Mouse (Mus musculus): ENCODE measurements at regions not wholly inside any gene's neighbourhood (a gene's known extent, or its start where the extent isn't known, plus 50 kb on each side); places are given as distances from the start of the nearest gene placed in this dataset.
A peak's percentile ranks its signal among the peaks of the same experiment; 100 is the strongest.

- peaks cover 25% of the 10 kb centered on the region for H3K4me1 ChIP-seq (ENCODE audit: control insufficient read depth, insufficient read depth, low read length)
- WGBS = 71% methylated on average over 8 of the region's 8 CpGs
- H3K27ac ChIP-seq (replicated peaks; ENCODE audit: low read depth, low read length) = peak overlapping the region; percentile 39; the same call in 1 of the 2 replicates
- no peak overlapping the region for H3K4me3 ChIP-seq (ENCODE audit: low read depth, low read length)
- DNase-seq (ENCODE audit: low spot score) (peak; percentile 27), ATAC-seq (ENCODE audit: low read depth) (no peak)
- H3K36me3 ChIP-seq (ENCODE audit: control insufficient read depth, insufficient read depth, low read length) = no peaks in the 10 kb centered on the region
- H3K9ac ChIP-seq (ENCODE audit: low read depth, low read length) = no peak overlapping the region
- no peaks in the 10 kb centered on the region for H3K27me3 ChIP-seq (replicated peaks; ENCODE audit: control insufficient read depth, insufficient read depth, low read length)
- H3K9me3 ChIP-seq (ENCODE audit: control insufficient read depth, low read length) = no peaks in the 10 kb centered on the region
- H3K4me2 ChIP-seq (ENCODE audit: low read depth, low read length) = no peak overlapping the region
Measured at GRCm38 (mm10) chr1:41887556-41887955, 808.0 kb upstream of the Pou3f3 start.

DNA sequence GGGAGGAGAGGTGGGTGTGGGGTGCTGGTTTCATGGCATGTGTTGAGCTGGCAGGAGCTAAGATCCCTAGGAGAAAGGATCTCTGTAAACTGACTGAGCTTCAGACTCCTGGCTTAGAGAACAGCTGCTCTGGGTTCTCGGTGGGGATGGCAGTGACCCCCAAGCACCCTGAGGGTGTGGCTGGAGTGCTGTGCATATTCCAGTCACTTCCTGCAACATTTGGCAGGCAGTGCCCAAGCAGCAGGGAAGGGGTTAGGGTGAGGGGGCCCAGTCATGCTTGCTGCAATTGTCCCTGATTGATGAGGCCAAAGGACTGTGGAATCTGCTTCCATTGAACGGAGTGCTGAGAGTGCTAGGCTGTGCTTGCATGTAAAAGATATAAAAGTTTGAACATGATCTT, 807.4 kb upstream of the Pou3f3 start:
- no peaks in the 10 kb centered on the region for H3K27me3 ChIP-seq (replicated peaks; ENCODE audit: control insufficient read depth, insufficient read depth, low read length)
- H3K4me1 ChIP-seq (ENCODE audit: control insufficient read depth, insufficient read depth, low read length) = peaks cover 26% of the 10 kb centered on the region
- H3K9me3 ChIP-seq (ENCODE audit: control insufficient read depth, low read length) = no peaks in the 10 kb centered on the region
- H3K36me3 ChIP-seq (ENCODE audit: control insufficient read depth, insufficient read depth, low read length) = no peaks in the 10 kb centered on the region
- ATAC-seq (ENCODE audit: low read depth) (peak; percentile 65; the same call in 1 of the 2 replicates), DNase-seq (ENCODE audit: low spot score) (peak; percentile 70)
- no peak overlapping the region for H3K9ac ChIP-seq (ENCODE audit: low read depth, low read length)
- H3K27ac ChIP-seq (replicated peaks; ENCODE audit: low read depth, low read length) = peak overlapping the region; percentile 39; the same call in 1 of the 2 replicates
- peak overlapping the region; percentile 12; the same call in 1 of the 2 replicates for H3K4me2 ChIP-seq (ENCODE audit: low read depth, low read length)
- WGBS = 16% methylated on average over 2 of the region's 2 CpGs
- H3K4me3 ChIP-seq (ENCODE audit: low read depth, low read length) = no peak overlapping the region

DNA sequence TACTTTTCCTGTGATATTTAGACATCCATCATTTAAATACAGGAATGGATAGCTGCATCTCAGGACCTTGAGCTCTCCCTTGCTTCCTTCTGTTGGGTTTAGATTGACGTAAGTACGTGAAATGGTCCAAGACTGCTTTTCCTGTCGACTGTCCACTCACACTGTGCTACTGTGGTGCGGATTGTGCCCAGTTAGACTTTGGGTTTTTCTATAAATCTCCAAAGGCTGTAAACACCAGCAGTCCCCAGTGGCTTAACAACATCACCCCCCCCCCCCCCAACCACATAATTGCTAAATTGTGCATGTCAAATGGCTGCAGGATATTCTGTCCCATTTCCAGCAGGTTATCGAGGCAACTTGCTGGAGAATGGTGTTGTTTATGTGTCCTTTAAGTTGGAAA, 806.6 kb upstream of the Pou3f3 start:
- no peaks in the 10 kb centered on the region for H3K9me3 ChIP-seq (ENCODE audit: control insufficient read depth, low read length)
- H3K9ac ChIP-seq (ENCODE audit: low read depth, low read length) = no peak overlapping the region
- H3K4me1 ChIP-seq (ENCODE audit: control insufficient read depth, insufficient read depth, low read length) = peaks cover 26% of the 10 kb centered on the region
- H3K27ac ChIP-seq (replicated peaks; ENCODE audit: low read depth, low read length) = no peak overlapping the region
- no peak overlapping the region for H3K4me2 ChIP-seq (ENCODE audit: low read depth, low read length)
- ATAC-seq (ENCODE audit: low read depth) (no peak), DNase-seq (ENCODE audit: low spot score) (no peak)
- H3K27me3 ChIP-seq (replicated peaks; ENCODE audit: control insufficient read depth, insufficient read depth, low read length) = no peaks in the 10 kb centered on the region
- 39% methylated on average over 5 of the region's 5 CpGs for WGBS
- H3K36me3 ChIP-seq (ENCODE audit: control insufficient read depth, insufficient read depth, low read length) = no peaks in the 10 kb centered on the region
- H3K4me3 ChIP-seq (ENCODE audit: low read depth, low read length) = no peak overlapping the region

- H3K4me2 ChIP-seq (ENCODE audit: low read depth, low read length) = no peak overlapping the region
- no peak overlapping the region for H3K4me3 ChIP-seq (ENCODE audit: low read depth, low read length)
- H3K27ac ChIP-seq (replicated peaks; ENCODE audit: low read depth, low read length) = no peak overlapping the region
- no peaks in the 10 kb centered on the region for H3K27me3 ChIP-seq (replicated peaks; ENCODE audit: control insufficient read depth, insufficient read depth, low read length)
- DNase-seq (ENCODE audit: low spot score) = no peak
- no peaks in the 10 kb centered on the region for H3K9me3 ChIP-seq (ENCODE audit: control insufficient read depth, low read length)
- no peaks in the 10 kb centered on the region for H3K36me3 ChIP-seq (ENCODE audit: control insufficient read depth, insufficient read depth, low read length)
- H3K9ac ChIP-seq (ENCODE audit: low read depth, low read length) = no peak overlapping the region
- no peak for ATAC-seq (ENCODE audit: low read depth)
- 48% methylated on average over 6 of the region's 6 CpGs for WGBS
- peaks cover 26% of the 10 kb centered on the region for H3K4me1 ChIP-seq (ENCODE audit: control insufficient read depth, insufficient read depth, low read length)
Measured at GRCm38 (mm10) chr1:41889940-41890339, 805.6 kb upstream of the Pou3f3 start.

DNA sequence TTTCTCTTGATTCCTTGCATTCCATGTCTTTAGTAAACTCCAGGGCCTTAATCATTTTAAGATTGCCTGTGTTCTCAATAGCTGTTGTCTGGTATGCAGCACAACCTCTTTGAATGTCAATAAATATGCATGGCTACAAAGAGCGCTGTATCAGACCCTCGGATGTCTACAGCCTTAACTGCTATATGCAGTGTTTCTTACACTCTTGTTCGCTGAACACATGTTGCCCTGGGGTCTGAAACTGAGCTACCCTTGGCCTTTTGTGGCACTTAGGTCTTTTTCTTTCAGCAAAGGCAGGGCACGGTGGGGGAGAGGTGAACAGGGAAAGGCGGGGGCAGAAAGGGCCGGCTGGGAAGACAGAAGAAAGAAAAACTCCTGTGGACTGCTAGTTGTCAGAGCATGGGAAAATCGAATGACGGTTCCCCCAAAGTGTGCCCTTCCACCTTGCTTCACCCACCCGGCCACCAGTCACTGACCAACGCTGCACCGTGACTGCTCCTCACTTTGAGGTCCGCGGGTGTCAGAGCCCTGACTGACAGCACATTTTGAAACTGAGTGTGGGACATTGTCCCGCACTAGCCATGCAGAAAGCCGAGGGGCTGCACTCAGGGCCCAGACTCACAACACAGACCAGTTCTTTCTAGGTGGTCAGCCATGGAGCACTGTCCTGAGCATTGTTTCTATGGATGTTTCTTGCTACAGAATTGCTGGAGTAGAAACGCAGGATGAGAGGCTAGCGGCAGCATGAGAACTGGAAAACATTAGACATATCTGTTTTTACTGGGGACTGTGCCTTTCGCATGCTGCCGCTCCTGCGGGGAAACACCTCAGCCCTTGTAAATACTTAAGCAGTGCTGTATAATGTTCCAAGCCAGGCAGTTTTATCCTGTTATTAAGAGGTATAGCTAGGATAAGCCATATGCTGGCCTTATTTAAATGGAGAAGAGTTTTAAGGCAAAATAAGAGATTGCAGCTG, 804.6 kb upstream of the Pou3f3 start:
- peak; percentile 30 for DNase-seq (ENCODE audit: low spot score)
- Histone ChIP-seq H3K4me1 (ENCODE audit: control insufficient read depth, insufficient read depth, low read length) (peaks cover 26% of the 10 kb centered on the region), H3K9me3 (ENCODE audit: control insufficient read depth, low read length) (no peaks in the 10 kb centered on the region), H3K36me3 (ENCODE audit: control insufficient read depth, insufficient read depth, low read length) (no peaks in the 10 kb centered on the region), H3K27ac (replicated peaks; ENCODE audit: low read depth, low read length) (peak overlapping the region; percentile 45), H3K9ac (ENCODE audit: low read depth, low read length) (0 out of 2 replicates have a peak overlapping the region, but pooled peaks have one; percentile 20), H3K27me3 (replicated peaks; ENCODE audit: control insufficient read depth, insufficient read depth, low read length) (no peaks in the 10 kb centered on the region), H3K4me2 (ENCODE audit: low read depth, low read length) (peak overlapping the region; percentile 29), H3K4me3 (ENCODE audit: low read depth, low read length) (no peak overlapping the region)
- ATAC-seq (ENCODE audit: low read depth) = no peak
- WGBS = 42% methylated on average over 20 of the region's 20 CpGs

- no peaks in the 10 kb centered on the region for H3K36me3 ChIP-seq (ENCODE audit: control insufficient read depth, insufficient read depth, low read length)
- H3K4me1 ChIP-seq (ENCODE audit: control insufficient read depth, insufficient read depth, low read length) = peaks cover 26% of the 10 kb centered on the region
- DNase-seq (ENCODE audit: low spot score) (no peak), ATAC-seq (ENCODE audit: low read depth) (no peak)
- H3K4me2 ChIP-seq (ENCODE audit: low read depth, low read length) = no peak overlapping the region; the same call in 1 of the 2 replicates
- H3K9ac ChIP-seq (ENCODE audit: low read depth, low read length) = no peak overlapping the region
- H3K9me3 ChIP-seq (ENCODE audit: control insufficient read depth, low read length) = no peaks in the 10 kb centered on the region
- H3K27ac ChIP-seq (replicated peaks; ENCODE audit: low read depth, low read length) = 0 out of 2 replicates have a peak overlapping the region, but pooled peaks have one; percentile 34
- no peaks in the 10 kb centered on the region for H3K27me3 ChIP-seq (replicated peaks; ENCODE audit: control insufficient read depth, insufficient read depth, low read length)
- H3K4me3 ChIP-seq (ENCODE audit: low read depth, low read length) = no peak overlapping the region
- 66% methylated on average over 11 of the region's 11 CpGs for WGBS
Measured at GRCm38 (mm10) chr1:41891730-41892129, 803.8 kb upstream of the Pou3f3 start.

GRCm38 (mm10) chr1:41892376-41892775, 803.2 kb upstream of the Pou3f3 start:
- Histone ChIP-seq H3K27ac (replicated peaks; ENCODE audit: low read depth, low read length) (0 out of 2 replicates have a peak overlapping the region, but pooled peaks have one; percentile 21), H3K4me3 (ENCODE audit: low read depth, low read length) (no peak overlapping the region), H3K27me3 (replicated peaks; ENCODE audit: control insufficient read depth, insufficient read depth, low read length) (no peaks in the 10 kb centered on the region), H3K9ac (ENCODE audit: low read depth, low read length) (no peak overlapping the region), H3K9me3 (ENCODE audit: control insufficient read depth, low read length) (no peaks in the 10 kb centered on the region), H3K4me2 (ENCODE audit: low read depth, low read length) (no peak overlapping the region), H3K36me3 (ENCODE audit: control insufficient read depth, insufficient read depth, low read length) (no peaks in the 10 kb centered on the region), H3K4me1 (ENCODE audit: control insufficient read depth, insufficient read depth, low read length) (peaks cover 26% of the 10 kb centered on the region)
- WGBS = 10% methylated on average over 2 of the region's 2 CpGs
- peak; percentile 90 for DNase-seq (ENCODE audit: low spot score)
- peak; percentile 94 for ATAC-seq (ENCODE audit: low read depth)

DNA sequence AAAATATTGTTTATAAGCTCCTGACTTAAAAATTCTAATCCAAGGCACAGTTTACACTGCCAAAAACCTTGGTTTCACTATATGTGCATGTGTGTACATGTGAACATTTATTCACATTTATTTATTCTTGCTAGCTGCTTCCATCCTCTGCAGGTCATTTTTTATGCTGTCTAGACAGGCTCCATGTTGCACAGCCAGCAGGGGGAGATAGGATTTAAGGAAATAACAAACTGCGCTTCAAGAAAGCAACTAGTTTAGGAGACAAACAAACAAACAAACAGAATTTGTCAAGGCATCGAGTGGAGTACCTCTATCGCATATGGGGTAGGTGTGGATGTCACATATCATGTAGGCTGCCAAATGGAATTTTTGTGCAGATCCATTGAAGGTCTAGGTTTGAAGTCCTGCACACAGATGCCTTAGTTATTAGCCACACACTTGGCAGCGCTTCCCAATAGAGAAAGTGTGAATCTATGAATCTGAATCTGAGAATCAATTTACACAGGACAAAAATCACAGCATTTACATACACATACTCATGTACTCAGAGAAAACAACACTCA, 797.7 kb upstream of the Pou3f3 start:
- ATAC-seq (ENCODE audit: low read depth) = no peak
- Histone ChIP-seq H3K4me1 (ENCODE audit: control insufficient read depth, insufficient read depth, low read length) (no peaks in the 10 kb centered on the region), H3K9ac (ENCODE audit: low read depth, low read length) (no peak overlapping the region), H3K4me2 (ENCODE audit: low read depth, low read length) (no peak overlapping the region), H3K27me3 (replicated peaks; ENCODE audit: control insufficient read depth, insufficient read depth, low read length) (no peaks in the 10 kb centered on the region), H3K9me3 (ENCODE audit: control insufficient read depth, low read length) (no peaks in the 10 kb centered on the region), H3K4me3 (ENCODE audit: low read depth, low read length) (no peak overlapping the region), H3K36me3 (ENCODE audit: control insufficient read depth, insufficient read depth, low read length) (no peaks in the 10 kb centered on the region), H3K27ac (replicated peaks; ENCODE audit: low read depth, low read length) (no peak overlapping the region)
- WGBS = 65% methylated on average over 4 of the region's 4 CpGs
- DNase-seq (ENCODE audit: low spot score) = peak; percentile 35

Data from embryonic facial prominence, embryonic 14.5 days (tissue).